Mouse (Mus musculus) naive thymus-derived CD4-positive, alpha-beta T cell, adult 2 months (primary cell): ENCODE results near the gene Coasy.
A peak's percentile ranks its signal among the peaks of the same experiment; 100 is the strongest.
"Not testable (repeated sequence)": the region's sequence is repeated elsewhere in the genome, so short reads cannot be mapped to it uniquely, and the experiment has no call there.

ENCODE experiments used
- DNase-seq: peaks from one replicate; pipeline ENCODE4 v3.0.0-alpha.2; 2011; ENCODE audit warnings: low read depth

Gene Coasy

DNA sequence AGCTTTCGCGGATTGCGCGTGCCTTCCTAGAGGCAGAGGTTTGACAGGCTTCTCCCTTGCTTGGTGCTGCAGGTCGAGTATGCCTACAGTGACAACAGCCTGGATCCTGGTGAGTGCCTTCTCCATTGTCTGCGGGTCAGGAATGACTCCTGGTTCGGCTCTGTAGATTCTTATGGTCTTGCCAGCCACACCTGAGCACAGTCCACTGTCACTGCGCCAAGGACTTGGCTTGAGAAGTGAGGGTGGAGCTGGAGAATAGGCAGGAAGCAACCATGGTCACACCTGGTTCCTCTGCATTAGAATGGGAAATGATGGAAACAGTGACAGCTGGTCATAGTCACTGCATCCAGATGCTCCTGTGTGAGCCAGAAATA is 5.3 kb downstream of the Coasy start:
- no peak for DNase-seq

DNA sequence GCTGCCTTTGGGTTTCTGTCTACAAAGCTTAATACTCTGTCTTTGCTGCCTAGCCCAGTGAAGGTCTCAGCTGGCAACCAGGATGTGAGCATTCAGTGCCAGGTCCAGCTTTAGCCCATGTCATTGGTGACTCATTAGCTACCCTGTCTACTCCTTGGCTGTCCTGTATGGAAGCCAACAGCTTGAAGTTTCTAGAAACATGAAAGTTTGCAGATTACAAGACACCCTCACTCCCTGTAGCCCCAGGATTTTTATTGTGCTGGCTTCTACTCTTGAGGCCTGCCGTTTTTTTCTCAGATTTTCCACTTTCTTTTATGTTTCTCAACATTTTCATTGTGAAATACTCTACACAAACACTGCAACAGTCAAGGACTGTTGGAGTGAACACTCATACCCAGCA is 7.6 kb downstream of the Coasy start:
- DNase-seq: no peak

DNA sequence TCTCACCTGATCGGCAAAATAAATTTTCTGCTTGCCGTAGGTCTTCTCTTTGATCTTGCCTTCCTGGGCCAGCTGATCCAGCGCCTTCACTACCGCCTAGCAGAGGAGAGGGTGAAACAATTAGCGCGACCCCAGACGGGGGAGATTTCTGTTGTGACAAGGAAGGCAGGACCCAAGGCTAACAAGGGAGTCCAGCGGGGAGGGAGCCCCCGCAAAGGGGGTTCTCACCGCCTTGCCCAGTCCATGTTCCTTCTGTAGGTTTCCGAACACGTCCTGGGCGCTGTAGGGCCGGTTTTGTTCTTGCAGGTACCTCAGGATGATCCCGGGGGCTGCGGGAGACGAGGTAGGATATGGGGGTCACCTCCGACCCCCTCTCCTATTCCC is 12.6 kb downstream of the Coasy start:
- DNase-seq: no peak

DNA sequence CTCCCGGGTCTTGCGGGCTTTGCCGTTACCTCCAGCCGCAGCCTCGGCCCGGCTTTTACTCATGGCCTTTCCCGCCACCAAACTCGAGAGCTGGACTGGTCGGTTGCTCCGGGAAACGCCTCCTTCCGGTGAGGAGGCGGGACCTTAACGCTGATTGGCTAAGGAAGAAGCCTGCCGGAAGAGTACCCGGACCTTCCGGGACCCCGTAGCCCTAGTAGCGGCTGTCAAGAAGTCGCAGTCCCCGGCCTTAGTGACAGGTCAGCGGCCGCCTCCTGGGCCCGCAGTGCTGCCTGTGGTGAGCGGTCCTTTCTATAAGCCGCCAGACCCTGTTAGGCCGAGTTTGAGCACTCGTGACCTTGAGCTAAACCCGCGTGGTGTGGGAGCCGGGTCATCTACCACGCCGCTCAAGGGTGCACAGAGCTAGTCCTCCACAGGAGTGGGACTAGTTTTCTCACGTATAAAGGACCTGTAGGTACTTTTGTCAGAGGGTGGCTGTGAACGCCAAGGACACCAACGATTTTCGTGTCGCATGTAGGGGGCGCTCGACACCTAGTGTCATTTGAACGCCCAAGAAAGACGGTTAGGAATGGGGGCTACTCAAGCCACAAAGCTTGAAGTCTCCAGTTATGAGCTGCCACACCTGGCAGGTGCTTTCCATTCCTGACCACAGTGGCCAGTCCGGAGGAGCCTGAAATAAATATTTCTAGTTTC is 13.1 kb downstream of the Coasy start, which contains the start of gene Psmc3ip:
TSS of gene Psmc3ip (minus strand) at position 123 of the 711 bp plus-strand sequence.
- DNase-seq: peak; percentile 91

DNA sequence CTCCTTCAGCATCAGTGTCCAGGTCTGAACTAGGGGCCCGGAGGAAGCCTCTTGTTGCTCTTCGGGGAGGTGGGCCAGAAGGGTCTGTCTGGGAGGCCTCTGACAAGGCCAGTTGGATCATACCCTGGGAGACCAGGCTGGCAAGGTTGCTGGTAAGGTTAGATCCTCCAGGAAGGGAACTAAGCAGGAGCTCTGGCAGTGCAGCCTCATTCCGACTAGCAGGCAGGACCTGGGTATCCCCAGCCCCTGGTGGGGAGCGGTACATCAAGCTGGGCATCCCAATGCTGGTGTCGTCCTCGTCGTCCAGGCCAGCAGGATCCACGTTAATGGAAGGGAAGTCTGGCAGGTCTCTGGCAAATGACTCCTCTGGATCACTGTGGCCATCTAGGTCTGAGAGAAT is 15.9 kb downstream of the Coasy start:
- DNase-seq: no peak

DNA sequence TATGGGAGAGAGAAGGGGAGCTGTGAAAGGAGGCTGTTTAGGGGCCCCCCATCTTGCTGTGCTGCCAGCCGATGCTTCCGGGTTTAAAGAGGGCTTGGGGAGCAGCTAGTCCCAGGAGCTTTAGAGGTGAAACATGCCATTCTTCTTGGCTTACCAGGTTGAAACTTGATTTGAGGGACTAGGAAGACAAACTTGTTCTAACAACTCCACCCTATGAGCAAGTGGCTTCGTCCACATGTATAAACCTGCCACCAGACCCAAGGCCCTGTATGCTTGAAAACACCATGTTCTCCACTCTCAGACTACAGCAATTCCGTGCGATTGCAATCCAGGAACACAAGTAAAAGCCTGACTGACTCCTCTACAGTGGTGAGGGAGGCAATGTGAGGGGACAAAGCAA is 20.6 kb downstream of the Coasy start:
- DNase-seq: no peak

DNA sequence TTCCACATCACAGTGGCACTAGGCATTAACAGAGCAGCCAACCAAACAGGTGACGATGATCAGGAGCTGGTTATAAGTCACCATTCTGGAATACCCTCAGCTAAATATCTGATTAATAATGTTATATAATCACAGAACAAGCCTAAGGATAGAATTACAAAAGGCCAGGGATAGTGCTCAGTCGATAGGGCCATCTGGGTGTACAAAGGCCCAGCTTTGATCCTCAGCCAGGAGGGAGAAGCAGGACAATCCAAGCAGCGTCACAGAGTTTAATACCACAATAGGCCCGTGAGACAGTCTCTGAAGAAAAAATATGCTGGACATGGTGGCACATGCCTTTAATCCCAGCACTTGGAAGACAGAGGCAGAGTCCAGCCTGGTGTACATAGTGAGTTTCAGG is 27.0 kb downstream of the Coasy start:
- no peak for DNase-seq

DNA sequence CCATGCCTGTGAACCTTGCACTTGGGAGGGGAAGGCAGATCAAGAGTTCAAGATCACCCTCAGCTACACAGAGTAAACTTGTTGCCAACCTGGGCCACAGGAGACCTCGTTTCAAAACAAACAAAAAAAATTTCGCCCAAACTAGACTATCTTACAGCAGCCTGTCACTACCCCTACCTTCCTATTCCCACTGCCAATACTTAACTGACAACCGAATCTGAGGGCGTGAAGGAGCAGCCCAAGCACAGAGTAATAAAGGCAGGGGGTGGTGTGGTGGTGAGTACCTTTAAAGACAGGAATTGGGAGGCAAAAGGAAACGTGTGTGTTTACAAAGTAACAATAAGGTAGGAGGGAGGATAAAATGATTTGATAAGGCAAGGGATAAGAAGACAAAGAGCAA is 28.3 kb downstream of the Coasy start:
- DNase-seq: no peak

DNA sequence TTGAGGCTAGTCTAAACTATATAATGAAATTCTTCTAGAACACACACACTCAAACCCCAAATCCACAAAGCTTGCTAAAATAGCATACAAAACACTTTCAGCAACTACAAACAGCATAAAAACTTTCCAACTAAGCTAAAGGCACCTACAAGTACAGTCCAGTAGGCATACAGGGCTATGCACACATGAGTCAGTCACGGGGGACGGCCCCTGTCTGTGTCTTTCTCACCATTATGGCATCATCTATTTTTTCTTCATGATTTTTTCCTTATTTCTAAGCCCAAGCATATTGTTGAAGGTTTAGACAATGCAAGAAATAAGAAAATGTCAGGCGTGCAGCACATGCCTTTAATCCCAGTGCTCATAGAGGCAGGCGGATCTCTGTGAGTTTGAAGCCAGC is 28.8 kb downstream of the Coasy start:
- no peak for DNase-seq

DNA sequence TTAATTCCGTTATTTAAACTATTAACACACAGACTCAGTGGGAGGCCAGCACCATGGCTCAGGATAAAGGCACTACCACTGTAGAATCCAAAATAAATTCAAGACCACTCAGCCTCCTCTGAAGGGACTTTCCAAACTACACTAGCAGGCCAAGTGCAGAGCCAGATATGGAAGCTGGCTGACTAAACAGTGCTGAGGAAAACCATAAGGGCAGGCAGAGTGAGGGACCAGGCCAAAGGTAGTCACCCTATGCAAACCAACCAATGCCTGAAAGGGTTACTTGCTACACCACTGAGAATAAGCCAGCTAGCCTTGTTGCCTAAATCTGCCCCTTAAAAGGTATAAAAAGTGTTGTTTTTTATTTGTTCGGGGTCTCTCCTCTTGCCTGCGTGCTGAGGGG is 29.8 kb downstream of the Coasy start:
- no peak for DNase-seq

DNA sequence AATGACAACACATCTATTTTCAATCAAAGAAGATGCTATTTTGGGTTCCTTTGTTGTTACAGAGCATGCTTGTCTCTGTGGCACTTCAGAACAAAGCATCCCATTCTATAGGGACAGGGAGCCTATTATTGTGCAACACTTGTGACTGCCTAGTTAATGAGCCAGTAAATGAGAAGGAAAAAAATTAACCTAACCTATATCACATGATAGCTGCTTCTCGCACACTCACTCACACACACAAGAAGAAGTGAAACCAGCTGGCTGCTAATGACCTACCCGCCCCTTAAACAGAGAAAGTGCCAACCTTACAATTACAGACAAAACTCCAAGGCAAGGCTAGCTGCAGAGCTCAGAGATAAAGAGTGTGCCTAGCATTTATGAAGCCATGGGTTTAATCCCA is 33.2 kb downstream of the Coasy start:
- no peak for DNase-seq

DNA sequence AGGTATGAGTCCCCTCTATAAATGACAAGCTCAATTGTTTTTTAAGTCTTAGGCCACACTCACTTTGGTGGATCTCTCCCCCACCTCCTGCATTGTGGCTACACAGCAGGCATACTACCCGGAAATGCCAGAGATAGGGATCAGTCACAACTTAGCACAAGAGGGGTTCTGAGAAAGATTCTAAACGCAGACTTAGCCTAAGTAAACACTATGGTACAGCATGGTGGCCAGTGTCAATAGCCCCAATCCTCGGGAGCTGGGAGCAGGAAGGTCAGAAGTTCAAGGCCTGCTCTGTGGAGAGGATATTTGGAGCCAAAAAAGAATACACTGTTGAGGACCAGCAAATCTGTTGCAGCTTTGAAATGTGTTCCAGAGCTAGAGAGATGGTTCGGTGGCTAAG is 35.7 kb downstream of the Coasy start:
- peak; percentile 30 for DNase-seq

DNA sequence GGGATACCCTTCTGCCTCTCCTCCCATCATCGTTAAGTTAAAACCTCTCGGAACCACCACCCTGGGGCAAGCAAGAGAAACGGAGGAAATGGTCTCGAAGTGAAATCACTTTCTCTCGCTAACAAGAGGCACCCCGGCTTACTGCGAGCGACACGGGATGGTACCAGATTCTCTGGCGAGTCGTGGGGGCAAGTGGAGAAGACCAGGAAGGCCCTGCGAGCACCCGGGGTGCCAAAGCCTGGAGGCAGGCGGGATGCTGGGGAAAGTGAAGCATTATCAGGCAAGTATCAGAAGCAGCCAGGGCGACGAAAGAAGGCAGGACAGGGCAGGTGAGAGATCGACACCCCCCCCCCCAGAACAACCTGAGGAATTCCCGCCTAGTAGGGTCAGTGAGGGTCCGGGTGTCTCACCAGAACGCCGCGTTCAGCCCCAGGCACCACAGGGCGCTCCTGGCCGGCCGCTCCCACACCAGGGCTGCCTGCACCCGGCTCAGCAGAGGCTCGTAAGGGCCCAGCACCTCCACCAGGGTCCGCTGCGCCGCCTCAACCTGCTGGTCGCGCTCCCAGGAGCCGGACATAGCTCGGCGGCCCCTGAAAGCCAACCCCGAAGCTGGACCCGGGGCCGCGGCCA is 36.9 kb downstream of the Coasy start:
- DNase-seq: peak; percentile 53

DNA sequence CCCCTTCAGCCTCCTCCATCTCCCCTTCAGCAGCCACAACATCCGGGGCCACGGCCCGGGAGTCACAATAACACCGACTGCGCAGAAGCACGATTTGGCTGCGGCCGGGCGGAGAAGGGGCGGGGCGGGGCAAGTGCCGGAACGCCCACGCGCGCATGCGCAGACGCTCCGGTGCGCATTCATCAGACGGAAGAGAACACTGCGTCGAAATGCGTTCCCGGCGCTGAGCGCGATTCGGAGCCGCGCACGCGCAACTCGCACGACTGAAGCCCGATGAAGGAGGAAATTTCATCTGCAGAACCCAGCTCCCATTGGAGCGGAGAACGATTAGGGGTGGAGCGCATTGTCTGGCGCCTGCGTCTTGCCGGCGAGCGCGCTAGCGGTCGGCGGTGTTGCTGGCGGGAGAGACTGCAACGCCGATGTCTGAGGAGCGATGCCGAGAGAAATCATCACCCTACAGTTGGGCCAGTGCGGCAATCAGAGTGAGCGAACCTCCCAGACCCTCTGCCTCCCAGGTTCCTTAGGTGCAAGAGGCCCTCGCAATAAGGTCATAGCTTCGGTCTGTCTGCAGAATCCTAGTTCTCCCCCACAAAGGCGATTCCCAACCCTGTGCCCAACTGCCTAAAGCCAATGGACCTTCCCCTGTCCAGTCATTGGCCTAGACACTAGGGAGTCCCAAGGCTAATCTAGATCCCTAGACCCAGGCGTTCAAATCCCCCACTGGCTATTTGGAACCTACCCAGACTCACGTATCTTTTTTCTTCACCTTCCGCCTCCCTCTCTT is 37.6 kb downstream of the Coasy start, which contains the start of the genes Retreg3 and Tubg1:
TSS of gene Retreg3 (minus strand) at position 133 of the 784 bp plus-strand sequence.
TSS of gene Tubg1 (plus strand) at position 178 of the 784 bp plus-strand sequence.
- peak; percentile 100 for DNase-seq

DNA sequence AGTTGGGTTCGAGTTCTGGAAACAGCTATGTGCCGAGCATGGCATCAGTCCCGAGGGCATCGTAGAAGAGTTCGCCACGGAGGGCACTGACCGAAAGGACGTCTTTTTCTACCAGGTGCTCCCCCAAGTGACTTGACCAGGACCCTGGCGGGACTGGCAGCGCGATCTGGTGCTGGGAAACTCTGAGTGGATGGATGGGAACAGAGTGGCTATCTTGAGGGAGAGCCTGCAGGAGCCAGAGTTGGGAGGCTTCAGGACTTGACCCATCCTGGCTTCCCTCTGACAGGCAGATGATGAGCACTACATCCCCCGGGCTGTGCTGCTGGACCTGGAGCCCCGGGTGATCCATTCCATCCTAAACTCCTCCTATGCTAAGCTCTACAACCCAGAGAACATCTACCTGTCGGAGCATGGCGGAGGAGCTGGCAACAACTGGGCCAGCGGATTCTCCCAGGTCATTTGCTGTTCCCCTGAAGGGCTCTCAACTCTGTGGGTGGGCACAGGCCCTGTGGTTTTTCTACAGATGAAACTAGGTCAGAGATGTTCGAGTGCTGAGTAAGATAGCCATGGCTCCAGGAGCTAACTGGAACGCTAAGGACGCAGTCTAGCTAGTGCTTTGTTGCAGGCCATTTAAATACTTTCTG is 38.3 kb downstream of the Coasy start:
- no peak for DNase-seq

DNA sequence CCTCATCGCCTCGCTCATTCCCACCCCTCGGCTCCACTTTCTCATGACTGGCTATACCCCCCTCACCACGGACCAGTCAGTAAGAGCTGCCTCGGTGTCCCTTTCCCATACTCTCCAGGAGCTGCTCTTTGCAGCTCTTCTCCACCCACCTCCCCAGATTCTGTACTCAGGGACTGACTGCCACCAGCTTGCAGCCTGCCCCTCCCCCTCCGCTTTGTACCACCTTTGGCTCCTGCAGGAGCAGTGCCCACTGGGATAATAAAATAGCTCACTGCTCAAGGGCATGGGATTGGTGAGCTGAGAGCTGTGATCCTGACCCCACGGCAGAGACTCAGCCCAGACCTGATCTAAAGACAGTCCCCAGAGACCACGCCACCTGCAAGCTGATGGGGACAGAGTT is 42.1 kb downstream of the Coasy start:
- DNase-seq: not testable (repeated sequence)

DNA sequence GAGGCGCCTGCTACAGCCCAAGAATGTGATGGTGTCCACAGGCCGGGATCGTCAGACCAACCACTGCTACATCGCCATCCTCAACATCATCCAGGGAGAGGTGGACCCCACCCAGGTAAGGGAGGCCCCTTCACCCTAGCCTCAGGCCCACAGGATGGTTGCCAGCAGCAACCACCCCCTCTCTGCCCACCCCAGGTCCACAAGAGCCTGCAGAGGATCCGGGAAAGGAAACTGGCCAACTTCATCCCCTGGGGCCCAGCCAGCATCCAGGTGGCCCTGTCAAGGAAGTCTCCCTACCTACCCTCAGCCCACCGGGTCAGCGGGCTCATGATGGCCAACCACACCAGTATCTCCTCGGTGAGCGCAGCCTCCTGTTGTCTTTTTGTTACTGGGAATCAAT is 42.6 kb downstream of the Coasy start:
- not testable (repeated sequence) for DNase-seq

DNA sequence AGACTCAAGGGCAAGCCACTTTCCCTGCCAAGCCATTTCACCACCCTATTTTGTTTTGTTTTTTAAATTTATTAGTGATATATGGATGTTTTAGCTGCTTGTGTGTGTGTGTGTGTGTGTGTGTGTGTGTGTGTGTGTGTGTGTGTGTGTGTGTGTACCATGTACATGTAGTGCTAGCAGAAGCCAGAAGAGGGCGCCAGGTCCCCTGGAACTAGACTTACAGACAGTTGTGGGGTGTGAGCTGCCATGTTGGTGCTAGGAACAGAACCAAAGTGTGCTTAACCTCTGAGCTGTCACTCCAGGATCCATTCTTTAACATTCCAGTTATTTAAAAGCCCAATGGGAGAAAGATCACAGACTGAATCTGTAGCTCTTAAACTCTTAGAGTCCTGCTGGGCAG is 44.7 kb downstream of the Coasy start:
- peak; percentile 37 for DNase-seq

DNA sequence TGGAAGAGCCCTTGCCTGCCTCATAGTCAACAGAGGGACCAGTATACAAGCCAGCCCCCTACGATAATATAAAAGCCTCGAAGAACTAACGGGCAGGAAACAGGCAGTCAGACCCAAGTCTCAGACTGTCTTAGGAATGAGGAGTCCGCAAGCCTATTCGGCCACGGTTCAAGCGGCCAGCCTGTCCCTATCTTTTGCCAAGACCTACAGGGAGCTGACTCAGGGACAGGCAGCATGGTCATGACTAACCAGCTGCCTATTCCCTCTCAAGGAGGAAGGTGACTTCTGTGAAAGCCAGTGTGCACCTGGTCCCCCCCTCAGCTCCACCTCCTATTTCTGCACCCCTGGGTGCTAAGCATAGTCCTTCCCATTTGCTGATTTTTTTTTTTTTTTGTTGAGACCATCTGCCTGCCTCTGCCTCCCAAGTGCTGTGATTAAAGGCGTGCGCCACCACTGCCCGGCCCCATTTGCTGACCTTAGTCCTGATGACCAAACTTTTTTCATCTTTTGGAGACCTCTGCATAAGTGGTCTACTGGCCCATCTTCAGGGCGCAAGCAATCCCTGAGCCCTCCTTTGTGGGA is 46.7 kb downstream of the Coasy start:
- no peak for DNase-seq

DNA sequence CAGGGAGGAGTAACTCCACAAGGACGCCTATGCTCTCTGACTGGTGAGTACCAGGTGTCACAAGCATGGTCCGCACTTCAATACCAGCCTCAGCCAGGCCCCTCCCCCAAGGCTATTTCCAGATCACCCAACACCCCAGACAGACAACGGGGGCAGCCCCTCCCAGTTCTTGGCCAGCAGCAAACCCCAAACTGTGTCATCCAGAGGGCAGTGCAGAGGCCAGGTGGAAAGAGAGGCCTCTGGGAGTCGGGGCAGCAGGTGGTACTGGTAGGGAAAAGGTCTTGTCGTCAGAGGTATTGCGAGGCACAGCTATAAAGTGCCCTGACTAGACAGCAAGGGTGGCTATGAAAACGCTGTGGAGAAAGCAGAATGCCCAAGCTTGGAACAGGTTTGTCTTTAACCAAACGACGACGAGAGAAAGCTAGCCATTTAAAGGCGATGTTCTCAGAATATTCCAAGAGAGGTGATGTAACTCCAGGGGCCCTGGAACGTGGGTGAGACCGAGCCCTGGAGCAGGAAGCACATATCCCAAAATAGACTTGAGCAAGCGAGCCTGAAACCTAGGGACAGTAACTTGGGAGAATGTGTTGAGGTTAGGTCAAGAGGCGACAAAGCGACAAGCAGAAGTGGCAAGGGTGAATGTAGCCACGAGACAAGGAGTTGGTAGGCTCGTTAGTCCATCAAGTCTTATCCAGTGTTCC is 47.8 kb downstream of the Coasy start:
- DNase-seq: no peak

DNA sequence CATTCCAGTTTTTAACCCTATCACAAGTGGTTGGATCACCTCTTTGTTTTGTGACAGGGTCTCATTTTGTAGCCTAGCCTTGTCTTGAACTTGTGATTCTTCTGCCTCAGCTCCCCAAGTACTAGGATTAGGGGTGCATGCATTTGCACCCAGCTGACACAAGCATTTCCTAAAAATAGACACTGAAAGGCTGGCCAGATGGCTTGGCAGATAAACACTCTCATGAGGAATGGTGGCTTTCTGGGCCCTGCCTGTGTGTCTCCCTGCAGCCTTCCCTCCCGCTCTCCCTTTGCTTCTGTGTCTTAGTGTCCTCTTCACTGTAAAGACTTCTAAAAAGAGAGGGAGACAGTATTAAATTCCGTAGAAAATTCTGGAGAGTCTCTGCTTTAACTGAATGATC is 48.8 kb downstream of the Coasy start:
- no peak for DNase-seq

DNA sequence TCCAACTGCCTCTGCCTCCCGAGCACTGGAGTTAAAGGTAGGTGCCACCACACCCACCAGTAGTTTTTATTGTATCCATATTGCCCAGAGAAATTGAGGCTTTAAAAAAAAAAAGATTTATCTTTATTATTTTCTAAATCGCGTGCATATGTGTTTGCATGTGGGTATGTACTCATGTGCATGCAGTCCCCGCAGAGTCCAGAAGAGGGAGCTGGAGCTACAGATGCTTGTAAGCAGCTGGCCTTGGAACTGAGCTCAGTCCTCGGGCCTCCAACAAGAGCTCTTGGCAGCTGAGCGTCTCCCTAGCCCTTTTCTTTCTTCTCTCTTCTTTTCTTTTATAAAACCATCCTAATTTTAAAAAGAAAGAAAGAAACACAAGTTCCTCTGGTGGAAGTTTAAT is 49.3 kb downstream of the Coasy start:
- no peak for DNase-seq
